Mouse (Mus musculus) hindbrain, embryonic 13.5 days (tissue): ENCODE data around the gene Rgs16. TPM values are rescaled to one million over a fixed set of nuclear protein-coding genes. Genes with fewer than 3 reads are reported as not detected.

Experiments used
- polyA plus RNA-seq: library from polyadenylated mRNA; unstranded; fragments of >200 nt; fragmentation: Nextera tagmentation; extraction: Ambion mirVana; gene quantifications from 2 replicates; pipeline ENCODE4 v1.2.1, GENCODE M21; 2015

Rgs16 gene
- polyA plus RNA-seq, 1 experiment from 2014 or later, result 26.0 TPM

Other genes with a start within 250 kb of the Rgs16 start
- 14.0 and 14.4 TPM in 2 replicates for gene Npl, start 190.3 kb upstream of the Rgs16 start, polyA plus RNA-seq
- 24.4 and 26.4 TPM in 2 replicates for gene Rgs8, start 87.3 kb upstream of the Rgs16 start, polyA plus RNA-seq
- 53.7 and 53.8 TPM in 2 replicates for gene Rnasel, start 9.1 kb downstream of the Rgs16 start, polyA plus RNA-seq
- 0.08 and 0.26 TPM in 2 replicates for gene Rgsl1, start 103.8 kb downstream of the Rgs16 start, polyA plus RNA-seq
- 0.63 and 0.87 TPM in 2 replicates for gene Teddm1b, start 134.0 kb downstream of the Rgs16 start, polyA plus RNA-seq
- gene Teddm1a, start 151.4 kb downstream of the Rgs16 start, polyA plus RNA-seq, result not detected in 2 replicates
- gene Glul, start 159.6 kb downstream of the Rgs16 start, polyA plus RNA-seq, result 150 and 164 TPM in 2 replicates
- gene Teddm2, start 159.9 kb downstream of the Rgs16 start, polyA plus RNA-seq, result 0.96 and 1.3 TPM in 2 replicates